Mouse (Mus musculus): ENCODE results near the gene Lamc3. TPM values are rescaled to one million over a fixed set of nuclear protein-coding genes. Genes with fewer than 3 reads are reported as not detected.
A peak's percentile ranks its signal among the peaks of the same experiment; 100 is the strongest.

Gene Lamc3
- polyA plus RNA-seq, 1 experiment, result 0.02 TPM

DNA sequence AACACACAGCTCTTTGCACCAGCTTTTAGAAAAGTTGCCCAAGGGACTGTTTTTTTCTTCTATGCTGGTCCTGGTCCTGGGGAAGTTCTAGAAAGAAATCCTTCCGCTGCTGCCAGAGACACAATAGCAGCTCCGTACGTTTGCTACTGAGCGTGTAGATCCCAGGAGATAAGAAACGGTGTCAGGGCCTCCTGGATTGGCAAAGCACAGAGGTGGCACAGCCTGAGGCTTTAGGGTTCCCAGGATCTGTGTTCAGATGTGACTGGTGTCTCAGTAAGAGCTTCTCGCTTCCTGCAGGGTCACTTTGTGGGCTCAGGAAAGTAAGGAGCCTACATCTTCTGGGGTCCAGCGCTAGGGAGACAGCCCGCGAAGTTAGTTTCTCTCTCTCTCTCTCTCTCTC is 63.9 kb downstream of the Lamc3 start:
- peak overlapping the region; percentile 37 for H3K4me3 ChIP-seq (ENCODE audit: insufficient read depth, poor library complexity, severe bottlenecking)
- TF ChIP-seq CEBPB (IDR thresholded peaks at IDR 0.05; ENCODE audit: low read depth), result no peak
- TF ChIP-seq MYOD1 (IDR thresholded peaks at IDR 0.05; ENCODE audit: control insufficient read depth, insufficient read length, low read depth), result no peak
- TF ChIP-seq MYOG (IDR thresholded peaks at IDR 0.05; ENCODE audit: control insufficient read depth, extremely low read depth, insufficient read length), result no peak
- no peak for TF ChIP-seq CTCF (IDR thresholded peaks at IDR 0.05; ENCODE audit: control insufficient read depth, insufficient read depth, insufficient read length)
- no peak for TF ChIP-seq USF1 (IDR thresholded peaks at IDR 0.05; ENCODE audit: low read depth)
- no peak for TF ChIP-seq FOSL1 (IDR thresholded peaks at IDR 0.05; ENCODE audit: insufficient read depth, low read length, poor library complexity, severe bottlenecking)
- no peak for TF ChIP-seq MAX (IDR thresholded peaks at IDR 0.05)
- peak overlapping the region; percentile 64 for H3ac ChIP-seq (ENCODE audit: control insufficient read depth, insufficient read length, low read depth)
- no peaks in the 10 kb centered on the region for H3K36me3 ChIP-seq (ENCODE audit: control insufficient read depth, insufficient read depth)
- H3K27me3 ChIP-seq (ENCODE audit: control insufficient read depth, insufficient read depth, insufficient read length), result no peaks in the 10 kb centered on the region
- no peaks in the 10 kb centered on the region for H3K79me3 ChIP-seq (ENCODE audit: low read depth)
- H3K79me2 ChIP-seq (ENCODE audit: control insufficient read depth, insufficient read depth), result no peaks in the 10 kb centered on the region

DNA sequence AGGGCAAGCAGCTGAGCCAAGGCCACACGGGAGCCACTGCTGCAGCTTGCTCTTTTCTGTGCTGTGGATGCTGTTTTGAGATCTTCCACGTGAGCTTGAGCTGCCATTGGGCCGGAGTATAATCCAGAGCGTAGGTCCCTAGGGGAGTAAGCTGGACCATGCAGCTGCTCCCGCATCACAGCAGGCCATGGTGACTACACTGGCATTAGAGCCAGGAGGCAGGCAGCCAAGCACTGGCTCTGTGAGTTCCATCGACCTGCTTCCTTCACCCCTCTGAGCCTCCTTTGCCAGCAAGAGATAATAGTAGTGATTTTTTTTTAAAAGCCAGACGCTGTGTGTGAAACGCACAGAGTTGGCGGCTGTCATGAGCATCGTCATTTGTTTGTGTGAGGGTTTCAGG is 65.1 kb downstream of the Lamc3 start:
- Histone ChIP-seq H3K79me3 (ENCODE audit: low read depth) (no peaks in the 10 kb centered on the region), H3K79me2 (ENCODE audit: control insufficient read depth, insufficient read depth) (no peaks in the 10 kb centered on the region), H3ac (ENCODE audit: control insufficient read depth, insufficient read length, low read depth) (no peak overlapping the region), H3K27me3 (ENCODE audit: control insufficient read depth, insufficient read depth, insufficient read length) (no peaks in the 10 kb centered on the region), H3K4me3 (ENCODE audit: insufficient read depth, poor library complexity, severe bottlenecking) (no peak overlapping the region), H3K36me3 (ENCODE audit: control insufficient read depth, insufficient read depth) (no peaks in the 10 kb centered on the region)
- TF ChIP-seq MYOD1 (IDR thresholded peaks at IDR 0.05; ENCODE audit: control insufficient read depth, insufficient read length, low read depth) (peak; percentile 89), MYOG (IDR thresholded peaks at IDR 0.05; ENCODE audit: control insufficient read depth, extremely low read depth, insufficient read length) (no peak)

DNA sequence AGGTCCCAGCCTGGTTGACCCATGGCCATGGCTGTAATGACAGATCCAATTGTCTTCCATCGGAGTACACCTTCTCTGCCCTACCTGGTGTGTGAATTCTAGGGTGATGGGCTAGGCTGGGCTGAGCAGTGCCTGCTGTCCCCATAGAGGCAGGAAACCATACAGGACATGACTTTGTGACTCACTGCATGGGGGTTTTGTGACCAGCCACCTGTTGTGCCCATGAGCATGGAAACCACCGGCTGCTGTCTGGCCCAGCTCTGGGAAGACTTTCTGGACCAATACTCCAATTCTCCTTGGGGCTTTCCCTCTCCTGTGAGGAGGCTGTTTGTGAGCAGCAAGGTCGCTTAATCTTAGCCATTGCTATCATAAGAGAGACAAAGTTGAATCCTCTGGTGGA is 65.6 kb downstream of the Lamc3 start:
- Histone ChIP-seq H3K79me3 (ENCODE audit: low read depth) (no peaks in the 10 kb centered on the region), H3K4me3 (ENCODE audit: insufficient read depth, poor library complexity, severe bottlenecking) (no peak overlapping the region), H3K27me3 (ENCODE audit: control insufficient read depth, insufficient read depth, insufficient read length) (no peaks in the 10 kb centered on the region), H3ac (ENCODE audit: control insufficient read depth, insufficient read length, low read depth) (no peak overlapping the region), H3K79me2 (ENCODE audit: control insufficient read depth, insufficient read depth) (no peaks in the 10 kb centered on the region), H3K36me3 (ENCODE audit: control insufficient read depth, insufficient read depth) (no peaks in the 10 kb centered on the region)
- TF ChIP-seq FOSL1 (IDR thresholded peaks at IDR 0.05; ENCODE audit: insufficient read depth, low read length, poor library complexity, severe bottlenecking) (no peak), MAX (IDR thresholded peaks at IDR 0.05) (no peak), CTCF (IDR thresholded peaks at IDR 0.05; ENCODE audit: control insufficient read depth, insufficient read depth, insufficient read length) (no peak), MYOD1 (IDR thresholded peaks at IDR 0.05; ENCODE audit: control insufficient read depth, insufficient read length, low read depth) (peak; percentile 96), MYOG (IDR thresholded peaks at IDR 0.05; ENCODE audit: control insufficient read depth, extremely low read depth, insufficient read length) (no peak)

DNA sequence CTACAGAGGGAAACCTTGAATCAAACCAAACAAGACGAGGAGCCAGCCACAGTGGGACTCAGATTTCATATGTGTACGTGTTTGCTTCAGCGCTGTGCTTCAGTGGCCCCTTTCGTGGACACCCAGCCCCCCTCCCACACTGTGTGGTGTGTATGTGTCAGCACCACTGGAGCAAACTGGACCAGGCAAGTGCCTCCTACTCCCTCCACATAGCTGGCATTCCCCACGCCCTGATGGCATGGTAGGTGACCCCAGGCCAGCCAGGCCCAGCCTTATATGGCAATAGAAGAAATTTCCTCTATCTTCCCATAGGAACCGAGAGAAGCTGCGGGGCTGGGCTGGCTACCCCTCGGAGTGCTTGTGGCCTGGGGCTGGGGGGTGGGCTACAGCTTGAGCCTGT is 66.6 kb downstream of the Lamc3 start:
- Histone ChIP-seq H3K36me3 (ENCODE audit: control insufficient read depth, insufficient read depth) (no peaks in the 10 kb centered on the region), H3K79me2 (ENCODE audit: control insufficient read depth, insufficient read depth) (no peaks in the 10 kb centered on the region), H3K27me3 (ENCODE audit: control insufficient read depth, insufficient read depth, insufficient read length) (no peaks in the 10 kb centered on the region), H3K4me3 (ENCODE audit: insufficient read depth, poor library complexity, severe bottlenecking) (no peak overlapping the region), H3ac (ENCODE audit: control insufficient read depth, insufficient read length, low read depth) (peak overlapping the region; percentile 8), H3K79me3 (ENCODE audit: low read depth) (no peaks in the 10 kb centered on the region)
- TF ChIP-seq USF1 (IDR thresholded peaks at IDR 0.05; ENCODE audit: low read depth) (no peak), CEBPB (IDR thresholded peaks at IDR 0.05; ENCODE audit: low read depth) (no peak), CTCF (IDR thresholded peaks at IDR 0.05; ENCODE audit: control insufficient read depth, insufficient read depth, insufficient read length) (no peak), FOSL1 (IDR thresholded peaks at IDR 0.05; ENCODE audit: insufficient read depth, low read length, poor library complexity, severe bottlenecking) (no peak), MAX (IDR thresholded peaks at IDR 0.05) (no peak), MYOD1 (IDR thresholded peaks at IDR 0.05; ENCODE audit: control insufficient read depth, insufficient read length, low read depth) (no peak), MYOG (IDR thresholded peaks at IDR 0.05; ENCODE audit: control insufficient read depth, extremely low read depth, insufficient read length) (no peak)

DNA sequence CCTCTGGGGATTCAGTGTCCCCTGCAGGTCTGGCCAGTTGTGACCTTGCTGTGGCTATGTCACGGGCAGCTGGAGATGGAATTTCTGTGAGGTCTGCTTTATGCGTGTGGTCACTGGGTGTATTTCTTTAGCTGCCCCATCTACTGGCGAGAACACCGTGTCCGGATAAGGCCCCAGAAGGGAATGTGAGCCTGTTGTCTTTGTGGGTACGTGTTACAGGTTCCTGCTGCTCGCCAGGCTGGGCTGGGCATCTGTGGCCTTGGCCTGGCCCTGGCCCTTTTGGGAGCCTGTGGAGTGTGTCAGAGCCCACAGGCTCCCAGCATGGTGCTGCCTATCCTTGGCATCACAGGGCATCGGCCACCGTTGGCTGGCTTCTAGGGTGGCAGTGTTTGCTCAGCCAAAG is 67.7 kb downstream of the Lamc3 start:
- H3K36me3 ChIP-seq (ENCODE audit: control insufficient read depth, insufficient read depth), result no peaks in the 10 kb centered on the region
- no peak for TF ChIP-seq CEBPB (IDR thresholded peaks at IDR 0.05; ENCODE audit: low read depth)
- no peak for TF ChIP-seq USF1 (IDR thresholded peaks at IDR 0.05; ENCODE audit: low read depth)
- TF ChIP-seq FOSL1 (IDR thresholded peaks at IDR 0.05; ENCODE audit: insufficient read depth, low read length, poor library complexity, severe bottlenecking), result no peak
- no peak for TF ChIP-seq MYOD1 (IDR thresholded peaks at IDR 0.05; ENCODE audit: control insufficient read depth, insufficient read length, low read depth)
- TF ChIP-seq MAX (IDR thresholded peaks at IDR 0.05), result no peak
- no peak for TF ChIP-seq CTCF (IDR thresholded peaks at IDR 0.05; ENCODE audit: control insufficient read depth, insufficient read depth, insufficient read length)
- TF ChIP-seq MYOG (IDR thresholded peaks at IDR 0.05; ENCODE audit: control insufficient read depth, extremely low read depth, insufficient read length), result no peak
- no peaks in the 10 kb centered on the region for H3K79me2 ChIP-seq (ENCODE audit: control insufficient read depth, insufficient read depth)
- H3K79me3 ChIP-seq (ENCODE audit: low read depth), result no peaks in the 10 kb centered on the region
- no peaks in the 10 kb centered on the region for H3K27me3 ChIP-seq (ENCODE audit: control insufficient read depth, insufficient read depth, insufficient read length)
- H3ac ChIP-seq (ENCODE audit: control insufficient read depth, insufficient read length, low read depth), result no peak overlapping the region
- H3K4me3 ChIP-seq (ENCODE audit: insufficient read depth, poor library complexity, severe bottlenecking), result no peak overlapping the region

DNA sequence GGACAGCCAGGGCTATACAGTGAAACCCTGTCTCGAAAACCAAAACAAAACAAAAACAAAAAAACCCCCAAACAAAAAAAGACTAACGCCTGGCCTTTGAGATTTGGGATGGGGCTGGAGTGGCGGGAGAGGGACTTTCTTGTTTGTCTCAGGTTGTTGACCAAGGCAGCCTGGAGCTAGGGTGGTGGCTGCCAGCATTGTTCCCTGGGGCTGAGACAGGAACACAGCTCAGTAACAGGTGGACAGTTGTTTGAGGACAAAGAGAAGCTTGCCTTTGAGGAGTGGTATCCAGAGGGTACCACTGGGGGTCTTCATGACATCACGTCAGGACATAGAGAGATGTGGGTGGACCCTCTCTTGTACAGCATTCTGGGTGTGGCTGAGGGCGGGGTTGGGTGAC is 68.6 kb downstream of the Lamc3 start:
- Histone ChIP-seq H3K79me2 (ENCODE audit: control insufficient read depth, insufficient read depth) (no peaks in the 10 kb centered on the region), H3ac (ENCODE audit: control insufficient read depth, insufficient read length, low read depth) (no peak overlapping the region), H3K79me3 (ENCODE audit: low read depth) (no peaks in the 10 kb centered on the region), H3K36me3 (ENCODE audit: control insufficient read depth, insufficient read depth) (peaks cover 3% of the 10 kb centered on the region), H3K4me3 (ENCODE audit: insufficient read depth, poor library complexity, severe bottlenecking) (no peak overlapping the region), H3K27me3 (ENCODE audit: control insufficient read depth, insufficient read depth, insufficient read length) (no peaks in the 10 kb centered on the region)
- no peak for TF ChIP-seq MYOG (IDR thresholded peaks at IDR 0.05; ENCODE audit: control insufficient read depth, extremely low read depth, insufficient read length)
- no peak for TF ChIP-seq CTCF (IDR thresholded peaks at IDR 0.05; ENCODE audit: control insufficient read depth, insufficient read depth, insufficient read length)

All from C2C12 (cell line).